Mouse (Mus musculus): ENCODE data around the gene Bloc1s1. TPM values are rescaled to one million over a fixed set of nuclear protein-coding genes. Genes with fewer than 3 reads are reported as not detected.

The Bloc1s1 gene
- polyA plus RNA-seq, 1 experiment from 2014 or later, result 249 TPM

DNA sequence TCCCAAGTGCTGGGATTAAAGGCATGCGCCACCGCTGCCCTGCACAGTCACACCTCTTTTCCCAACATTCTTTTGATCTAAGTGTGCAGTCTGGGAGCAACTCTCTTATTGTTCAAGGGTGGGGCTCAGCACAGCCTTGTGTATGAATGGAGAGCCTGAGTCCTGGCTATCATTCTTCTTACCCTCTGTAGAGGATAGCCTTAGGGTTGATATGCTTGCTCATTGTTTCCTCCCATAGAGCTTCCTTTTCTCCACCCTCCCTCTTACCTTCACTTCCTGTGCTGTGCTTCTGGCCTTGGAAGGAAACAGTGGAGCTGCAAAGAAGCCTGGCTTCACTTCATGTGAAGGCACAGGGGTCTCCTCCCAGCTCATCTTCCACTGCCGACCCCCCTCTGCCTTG is 23.1 kb downstream of the Bloc1s1 start, which contains the start of gene Cd63:
Gene Cd63 (plus strand): TSS at position 292 of the 400 bp plus-strand sequence.
- ATAC-seq (ENCODE audit: low FRiP score, low read depth), result no peak
- Histone ChIP-seq H3K27me3 (peaks cover 23% of the 10 kb centered on the region), H3K4me2 (replicated peaks) (no peak within 1 kb of the TSS), H3K4me1 (0 out of 2 replicates have a peak, but pooled peaks cover 5% of the 10 kb centered on the region), H3K9me3 (no peaks in the 10 kb centered on the region), H3K36me3 (no peaks in the 10 kb centered on the region), H3K9ac (replicated peaks) (no peak within 1 kb of the TSS), H3K4me3 (no peak within 1 kb of the TSS), H3K27ac (replicated peaks) (no peak within 1 kb of the TSS)
- WGBS, result 91% methylated on average over 3 of the region's 3 CpGs

DNA sequence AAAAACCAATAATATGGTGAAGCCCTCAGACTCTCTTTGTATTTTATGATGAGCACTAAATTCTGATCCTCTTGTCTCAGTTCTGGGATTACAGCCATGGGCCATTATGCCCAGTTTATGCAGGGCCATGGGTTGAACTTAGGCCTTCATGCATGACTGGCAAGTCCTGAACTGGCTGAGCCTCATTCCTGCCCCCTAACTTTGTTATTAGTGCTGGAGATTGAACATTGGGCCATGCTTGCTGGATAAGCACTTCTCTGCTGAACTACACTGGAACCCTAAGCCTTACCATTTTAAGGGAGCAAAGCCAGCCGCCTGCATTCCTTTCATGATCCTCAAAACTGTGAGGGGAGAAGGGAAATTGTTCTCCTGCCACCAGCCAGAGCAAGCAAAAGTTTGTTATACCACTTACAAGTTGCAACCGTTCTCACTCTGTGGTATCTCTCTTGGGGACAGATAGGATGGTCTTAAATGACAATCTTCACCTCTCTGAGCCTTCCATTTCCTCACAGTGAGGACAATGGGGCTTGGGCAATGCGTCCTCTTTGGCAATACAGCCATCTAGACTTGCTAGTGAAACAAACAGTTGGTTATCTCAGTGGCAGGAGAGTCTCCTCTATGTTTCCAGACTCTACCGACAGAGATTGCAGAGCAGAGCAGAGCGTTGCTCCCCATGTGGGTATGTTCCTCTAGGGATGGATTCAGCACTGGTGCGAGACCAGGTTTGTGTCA is 23.9 kb downstream of the Bloc1s1 start:
- ATAC-seq (ENCODE audit: low FRiP score, low read depth), result no peak
- 79% methylated on average over 6 of the region's 6 CpGs for WGBS
- Histone ChIP-seq H3K9me3 (no peaks in the 10 kb centered on the region), H3K4me3 (no peak overlapping the region), H3K36me3 (no peaks in the 10 kb centered on the region), H3K27me3 (peaks cover 28% of the 10 kb centered on the region), H3K4me2 (replicated peaks) (no peak overlapping the region), H3K27ac (replicated peaks) (no peak overlapping the region), H3K4me1 (0 out of 2 replicates have a peak, but pooled peaks cover 5% of the 10 kb centered on the region), H3K9ac (replicated peaks) (no peak overlapping the region)

- Histone ChIP-seq H3K36me3 (no peaks in the 10 kb centered on the region), H3K27ac (replicated peaks) (no peak overlapping the region), H3K27me3 (peaks cover 42% of the 10 kb centered on the region), H3K4me1 (peaks cover 10% of the 10 kb centered on the region), H3K9me3 (no peaks in the 10 kb centered on the region), H3K9ac (replicated peaks) (no peak overlapping the region), H3K4me3 (no peak overlapping the region), H3K4me2 (replicated peaks) (no peak overlapping the region)
- 36% methylated on average over 1 of the region's 1 CpGs for WGBS
- no peak for ATAC-seq (ENCODE audit: low FRiP score, low read depth)
Measured at GRCm38 (mm10) chr10:128897501-128897900, 26.3 kb downstream of the Bloc1s1 start.

GRCm38 (mm10) chr10:128896807-128897206 is 27.0 kb downstream of the Bloc1s1 start:
- no peak overlapping the region for H3K9ac ChIP-seq (replicated peaks)
- 70% methylated on average over 1 of the region's 1 CpGs for WGBS
- no peaks in the 10 kb centered on the region for H3K9me3 ChIP-seq
- peaks cover 13% of the 10 kb centered on the region for H3K4me1 ChIP-seq
- no peak overlapping the region for H3K4me3 ChIP-seq
- no peak overlapping the region for H3K27ac ChIP-seq (replicated peaks)
- H3K36me3 ChIP-seq, result no peaks in the 10 kb centered on the region
- peaks cover 42% of the 10 kb centered on the region for H3K27me3 ChIP-seq
- no peak for ATAC-seq (ENCODE audit: low FRiP score, low read depth)
- no peak overlapping the region for H3K4me2 ChIP-seq (replicated peaks)

- Histone ChIP-seq H3K9ac (replicated peaks) (no peak overlapping the region), H3K4me2 (replicated peaks) (no peak overlapping the region), H3K9me3 (no peaks in the 10 kb centered on the region), H3K4me1 (peaks cover 13% of the 10 kb centered on the region), H3K36me3 (no peaks in the 10 kb centered on the region), H3K27ac (replicated peaks) (no peak overlapping the region), H3K4me3 (no peak overlapping the region), H3K27me3 (peaks cover 42% of the 10 kb centered on the region)
- 3% methylated on average over 17 of the region's 17 CpGs for WGBS
- ATAC-seq (ENCODE audit: low FRiP score, low read depth), result no peak
Measured at GRCm38 (mm10) chr10:128895952-128896693, 27.7 kb downstream of the Bloc1s1 start.

DNA sequence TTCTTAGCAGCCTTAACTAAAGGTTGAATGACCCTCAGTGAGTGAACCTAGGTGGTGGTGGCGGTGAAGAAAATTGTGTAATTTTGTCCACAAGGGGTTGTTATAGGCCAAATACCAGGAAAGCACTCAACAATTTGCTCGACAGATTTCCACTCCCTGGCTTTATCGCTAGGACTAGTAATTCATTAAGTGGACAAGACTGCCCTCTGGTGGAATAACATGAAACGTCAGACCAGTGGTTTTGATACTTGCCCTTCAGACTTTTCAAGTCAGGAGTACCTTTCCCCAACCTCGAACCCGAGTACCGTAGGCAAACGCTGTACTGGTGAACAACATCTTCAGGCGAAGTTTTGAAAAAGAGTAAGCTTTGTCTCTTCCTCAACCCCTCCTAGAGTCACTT is 28.4 kb downstream of the Bloc1s1 start:
- WGBS, result under 1% methylated on average over 9 of the region's 9 CpGs
- Histone ChIP-seq H3K27ac (replicated peaks) (no peak overlapping the region), H3K9ac (replicated peaks) (no peak overlapping the region), H3K36me3 (no peaks in the 10 kb centered on the region), H3K4me3 (no peak overlapping the region), H3K27me3 (peaks cover 42% of the 10 kb centered on the region), H3K4me1 (peaks cover 17% of the 10 kb centered on the region), H3K9me3 (no peaks in the 10 kb centered on the region), H3K4me2 (replicated peaks) (no peak overlapping the region)
- no peak for ATAC-seq (ENCODE audit: low FRiP score, low read depth)

DNA sequence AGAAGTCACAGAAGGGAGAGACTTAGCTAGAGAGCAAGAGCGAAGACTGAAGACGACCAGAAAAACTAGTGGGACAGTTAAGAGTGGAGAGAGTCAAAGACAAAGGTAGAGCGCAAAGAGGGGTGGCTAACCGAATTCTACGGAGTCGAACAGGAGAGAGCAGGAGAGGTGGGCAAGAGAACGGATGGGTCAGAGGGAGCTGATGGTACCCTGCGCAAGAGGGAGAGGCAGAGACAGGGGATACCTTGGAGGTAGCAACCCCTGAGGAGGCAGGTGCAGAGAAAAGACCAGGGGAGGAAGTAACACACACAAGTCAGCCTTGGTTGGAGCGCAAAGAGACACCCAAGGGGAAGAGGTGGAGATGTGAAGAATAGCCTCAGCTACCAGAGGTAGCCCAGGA is 31.6 kb downstream of the Bloc1s1 start:
- Histone ChIP-seq H3K4me2 (replicated peaks) (peak overlapping the region; percentile 93), H3K4me3 (peak overlapping the region; percentile 82), H3K36me3 (0 out of 2 replicates have a peak, but pooled peaks cover 9% of the 10 kb centered on the region), H3K9me3 (no peaks in the 10 kb centered on the region), H3K4me1 (peaks cover 43% of the 10 kb centered on the region), H3K27me3 (peaks cover 35% of the 10 kb centered on the region), H3K27ac (replicated peaks) (peak overlapping the region; percentile 91), H3K9ac (replicated peaks) (peak overlapping the region; percentile 79)
- peak; percentile 5; the same call in 1 of the 2 replicates for ATAC-seq (ENCODE audit: low FRiP score, low read depth)
- 2% methylated on average over 9 of the region's 9 CpGs for WGBS

- Histone ChIP-seq H3K4me2 (replicated peaks) (peak within 1 kb of the TSS; percentile 93), H3K27me3 (peaks cover 27% of the 10 kb centered on the region), H3K9ac (replicated peaks) (peak within 1 kb of the TSS; percentile 79), H3K27ac (replicated peaks) (peak within 1 kb of the TSS; percentile 91), H3K9me3 (no peaks in the 10 kb centered on the region), H3K36me3 (peaks cover 15% of the 10 kb centered on the region; the same call in 1 of the 2 replicates), H3K4me1 (peaks cover 46% of the 10 kb centered on the region), H3K4me3 (peak within 1 kb of the TSS; percentile 82)
- WGBS, result under 1% methylated on average over 71 of the region's 89 CpGs
- ATAC-seq (ENCODE audit: low FRiP score, low read depth), result peak; percentile 88
Measured at GRCm38 (mm10) chr10:128891296-128892094, 32.3 kb downstream of the Bloc1s1 start, which contains the start of gene Gdf11. TSS of gene Gdf11 (minus strand) at chr10:128891718.

- ATAC-seq (ENCODE audit: low FRiP score, low read depth), result no peak
- H3K4me3 ChIP-seq, result peak overlapping the region; percentile 82
- peak overlapping the region; percentile 91 for H3K27ac ChIP-seq (replicated peaks)
- H3K9ac ChIP-seq (replicated peaks), result peak overlapping the region; percentile 79
- H3K27me3 ChIP-seq, result peaks cover 19% of the 10 kb centered on the region
- WGBS, result under 1% methylated on average over 40 of the region's 40 CpGs
- H3K4me2 ChIP-seq (replicated peaks), result peak overlapping the region; percentile 93
- H3K36me3 ChIP-seq, result peaks cover 23% of the 10 kb centered on the region
- H3K4me1 ChIP-seq, result peaks cover 41% of the 10 kb centered on the region
- H3K9me3 ChIP-seq, result no peaks in the 10 kb centered on the region
Measured at GRCm38 (mm10) chr10:128890383-128891295, 33.2 kb downstream of the Bloc1s1 start.

GRCm38 (mm10) chr10:128889846-128890245 is 34.0 kb downstream of the Bloc1s1 start:
- Histone ChIP-seq H3K4me2 (replicated peaks) (peak overlapping the region; percentile 93), H3K36me3 (peaks cover 31% of the 10 kb centered on the region), H3K27me3 (peaks cover 13% of the 10 kb centered on the region), H3K9me3 (no peaks in the 10 kb centered on the region), H3K27ac (replicated peaks) (peak overlapping the region; percentile 91), H3K4me1 (peaks cover 41% of the 10 kb centered on the region), H3K4me3 (peak overlapping the region; percentile 82), H3K9ac (replicated peaks) (peak overlapping the region; percentile 79)
- WGBS, result 11% methylated on average over 1 of the region's 2 CpGs
- ATAC-seq (ENCODE audit: low FRiP score, low read depth), result no peak
